Mouse (Mus musculus) spleen, adult 2 months (tissue): ENCODE results near the gene Bbs12.

ENCODE experiments used
- CTCF ChIP-seq: fragments of 200-500 bp; IDR thresholded peaks from 2 replicates; pipeline ENCODE4 v1.5.1; 2011; ENCODE audit warnings: mild to moderate bottlenecking, inconsistent platforms; ENCODE audit not compliant: insufficient read depth, insufficient read length, insufficient replicate concordance; ENCODE audit errors: extremely low read depth
- POLR2A ChIP-seq: fragments of 200-500 bp; IDR thresholded peaks from 2 replicates; pipeline ENCODE4 v1.6.1; 2011; ENCODE audit warnings: low read depth, low read length, inconsistent platforms

DNA sequence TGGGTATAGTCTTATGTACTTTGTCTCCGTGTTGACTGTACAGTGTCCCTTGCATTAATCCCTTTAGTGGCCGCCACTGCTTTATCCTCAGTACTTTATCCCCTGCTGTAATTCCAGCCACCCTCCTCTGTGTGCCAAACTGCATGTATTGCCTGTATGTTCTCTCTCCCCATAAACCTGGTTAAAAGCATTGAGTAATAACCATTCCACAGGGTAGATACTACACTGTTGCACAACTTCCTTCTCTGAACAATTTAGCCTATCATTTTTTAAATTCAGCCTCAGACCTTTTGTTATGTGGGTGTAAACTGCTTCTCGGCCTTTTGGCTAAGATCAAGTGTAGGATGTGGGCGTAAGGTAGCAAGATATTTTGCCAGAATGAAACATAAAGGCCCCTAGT is 52.8 kb downstream of the Bbs12 start:
- TF ChIP-seq CTCF (no peak), POLR2A (no peak)
